9 mouse cellular contexts compared by ENCODE assay signal in the genomic region with DNA sequence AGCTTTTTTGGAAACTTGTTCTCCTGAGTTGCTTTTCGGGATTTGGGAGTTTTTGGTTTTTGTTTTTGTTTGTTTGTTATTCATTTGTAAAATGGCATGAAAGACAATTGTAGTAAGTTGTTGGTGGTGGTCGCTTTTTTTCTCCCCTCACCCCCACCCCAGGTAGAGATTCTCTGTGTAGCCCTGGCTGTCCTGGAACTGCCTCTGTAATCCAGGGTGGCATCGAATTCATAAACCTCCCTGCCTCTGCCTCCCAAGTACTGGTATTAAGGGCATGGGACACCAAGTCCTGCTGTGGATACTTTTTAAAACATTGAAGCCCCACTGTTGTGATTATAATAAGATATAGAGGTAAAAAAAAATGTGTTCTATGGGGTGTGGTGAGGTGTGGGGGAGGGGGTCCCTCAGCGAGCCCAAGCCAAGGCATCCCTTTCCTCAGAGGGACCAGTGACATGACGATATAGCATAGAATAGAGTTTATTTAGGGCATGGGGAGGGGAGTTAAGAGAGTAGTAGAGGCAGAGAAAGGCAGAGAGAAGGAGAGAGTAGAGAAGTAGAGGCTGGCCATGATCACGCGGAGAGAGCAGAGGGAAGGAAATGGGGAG. TPM values are rescaled to one million over a fixed set of nuclear protein-coding genes. Genes with fewer than 3 reads are reported as not detected.
DNase-seq lines count a peak whose midpoint lies in the region; ATAC-seq and TF ChIP-seq lines count a peak whose summit lies in the region.
"Had no signal": no experiment of that assay in that cellular context is flagged by ENCODE, and none has a peak within 500 bp of the region (broad histone marks: within the 10 kb centered on the region; RNA-seq: fewer than 3 reads in every experiment).

No protein-coding gene starts in this region.

- H3K4me1 ChIP-seq in heart, embryonic 10.5 days: peaks cover 4% of the 10 kb centered on the region; the same call in 1 of the 2 replicates
- H3K4me1 ChIP-seq in brown adipose tissue, adult 24 weeks (ENCODE audit: control insufficient read depth, insufficient read depth, insufficient read length, low read length): peaks cover 3% of the 10 kb centered on the region; the same call in 1 of the 2 replicates
- no peaks in the 10 kb centered on the region for H3K4me1 ChIP-seq in hindbrain, embryonic 11.5 days (replicated peaks; ENCODE audit: control insufficient read depth, insufficient read depth, low read length)
- H3K4me1 ChIP-seq in liver, postnatal 0 days (ENCODE audit: insufficient read depth): peaks cover 4% of the 10 kb centered on the region; the same call in 1 of the 2 replicates

- no peak for DNase-seq in heart, embryonic 10.5 days (ENCODE audit: low spot score)
- no peak for DNase-seq in heart, postnatal 14 days
- no peak for DNase-seq in hindbrain, embryonic 11.5 days (ENCODE audit: low spot score)
- DNase-seq in liver, postnatal 0 days: no peak
- no peak for DNase-seq in T-cell, adult 2 months (ENCODE audit: low spot score)
- no peak for DNase-seq in urinary bladder, postnatal 10 days (ENCODE audit: low spot score)
- DNase-seq in right cerebral cortex, postnatal 10 days (ENCODE audit: low spot score in 2 of 2): no peak

- ATAC-seq in hindbrain, embryonic 11.5 days (ENCODE audit: low FRiP score): peak; percentile 77
- ATAC-seq in liver, postnatal 0 days: no peak

- H3K36me3 ChIP-seq in heart, embryonic 10.5 days: peaks cover 26% of the 10 kb centered on the region
- 0 out of 2 replicates have a peak, but pooled peaks cover 3% of the 10 kb centered on the region for H3K36me3 ChIP-seq in hindbrain, embryonic 11.5 days (ENCODE audit: control insufficient read depth, insufficient read depth, low read length)
- H3K36me3 ChIP-seq in liver, postnatal 0 days (replicated peaks; ENCODE audit: insufficient read depth, low read length): no peaks in the 10 kb centered on the region

- H3K9ac ChIP-seq in hindbrain, embryonic 11.5 days (ENCODE audit: low read depth, low read length): no peak overlapping the region
- H3K9ac ChIP-seq in liver, postnatal 0 days (replicated peaks): no peak overlapping the region

- no peaks in the 10 kb centered on the region for H3K9me3 ChIP-seq in heart, embryonic 10.5 days
- H3K9me3 ChIP-seq in hindbrain, embryonic 11.5 days (ENCODE audit: control insufficient read depth, low read length): no peaks in the 10 kb centered on the region
- H3K9me3 ChIP-seq in liver, postnatal 0 days (ENCODE audit: low read length): no peaks in the 10 kb centered on the region

- 59% methylated on average over 7 of the region's 7 CpGs for WGBS in heart, embryonic 10.5 days
- WGBS in hindbrain, embryonic 11.5 days: 63% methylated on average over 7 of the region's 7 CpGs
- WGBS in liver, postnatal 0 days (ENCODE audit: insufficient replicate concordance): 53% methylated on average over 7 of the region's 7 CpGs

- peak overlapping the region; percentile 77 for H3K4me3 ChIP-seq in heart, embryonic 10.5 days
- peak overlapping the region; percentile 5; the same call in 1 of the 2 replicates for H3K4me3 ChIP-seq in brown adipose tissue, adult 24 weeks (ENCODE audit: insufficient read depth, low read depth, low read length)
- peak overlapping the region; percentile 44 for H3K4me3 ChIP-seq in hindbrain, embryonic 11.5 days (ENCODE audit: low read depth, low read length)
- peak overlapping the region; percentile 62 for H3K4me3 ChIP-seq in liver, postnatal 0 days (ENCODE audit: low read depth, low read length)

- intact Hi-C loops in heart, postnatal 14 days (cut with DNase I): loop anchor here (5.0 kb wide), 2 partner anchors 44 to 76 kb away; a partner anchor contains a TSS

- H3K27me3 ChIP-seq in heart, embryonic 10.5 days (ENCODE audit: insufficient read depth, poor library complexity, severe bottlenecking): no peaks in the 10 kb centered on the region
- no peaks in the 10 kb centered on the region for H3K27me3 ChIP-seq in hindbrain, embryonic 11.5 days (ENCODE audit: control insufficient read depth, insufficient read depth, low read length)
- H3K27me3 ChIP-seq in liver, postnatal 0 days (ENCODE audit: insufficient read depth, low read length): no peaks in the 10 kb centered on the region

- H3K4me2 ChIP-seq in hindbrain, embryonic 11.5 days (replicated peaks; ENCODE audit: low read depth, low read length): peak overlapping the region; percentile 53; the same call in 1 of the 2 replicates
- peak overlapping the region; percentile 66 for H3K4me2 ChIP-seq in liver, postnatal 0 days (ENCODE audit: low read depth, low read length)

- no peak for TF ChIP-seq EP300 in liver, postnatal 0 days (IDR thresholded peaks at IDR 0.05; ENCODE audit: low read depth)

- no peak overlapping the region; the same call in 1 of the 2 replicates for H3K27ac ChIP-seq in heart, embryonic 10.5 days
- no peak overlapping the region for H3K27ac ChIP-seq in brown adipose tissue, adult 24 weeks (replicated peaks; ENCODE audit: low read depth, low read length)
- H3K27ac ChIP-seq in hindbrain, embryonic 11.5 days (ENCODE audit: low read depth, low read length): no peak overlapping the region
- H3K27ac ChIP-seq in liver, postnatal 0 days (ENCODE audit: low read depth): no peak overlapping the region

- TF ChIP-seq CTCF in liver, postnatal 0 days (IDR thresholded peaks at IDR 0.05; ENCODE audit: low read depth): no peak

RNA-seq across cellular contexts. Expression of a gene that starts 2.9 kb away (rescaled TPM):
- polyA plus RNA-seq in heart, embryonic 10.5 days (2016; fragmentation: Nextera tagmentation; extraction: Ambion mirVana): 7.3 and 8.4 TPM in 2 replicates
- 1 to 10 TPM; 4.0 to 5.0 TPM for total RNA-seq in heart, postnatal 14 days (2021)
- 1.5 and 1.7 TPM in 2 replicates for polyA plus RNA-seq in brown adipose tissue, adult 24 weeks (2012; ENCODE audit: insufficient read depth, insufficient read length, missing spikeins)
- 9.5 and 11.0 TPM in 2 replicates for polyA plus RNA-seq in hindbrain, embryonic 11.5 days (2014; fragmentation: Nextera tagmentation; extraction: Ambion mirVana)
- 0.93 and 1.0 TPM in 2 replicates for polyA plus RNA-seq in liver, postnatal 0 days (2015; fragmentation: Nextera tagmentation; extraction: Ambion mirVana)

RNA-seq across cellular contexts. Expression of a gene that starts 29.0 kb away (rescaled TPM):
- polyA plus RNA-seq in heart, embryonic 10.5 days (2016; fragmentation: Nextera tagmentation; extraction: Ambion mirVana): 4.4 and 4.6 TPM in 2 replicates
- total RNA-seq in heart, postnatal 14 days (2021): 1 to 10 TPM; 1.9 to 2.1 TPM
- 0.46 TPM in 1 of 2 replicates, not detected in the other for polyA plus RNA-seq in brown adipose tissue, adult 24 weeks (2012; ENCODE audit: insufficient read depth, insufficient read length, missing spikeins)
- polyA plus RNA-seq in hindbrain, embryonic 11.5 days (2014; fragmentation: Nextera tagmentation; extraction: Ambion mirVana): 4.9 and 6.1 TPM in 2 replicates
- polyA plus RNA-seq in liver, postnatal 0 days (2015; fragmentation: Nextera tagmentation; extraction: Ambion mirVana): 0.40 and 0.65 TPM in 2 replicates

RNA-seq across cellular contexts. Expression of a gene that starts 33.5 kb away (rescaled TPM):
- 4.7 and 5.0 TPM in 2 replicates for polyA plus RNA-seq in heart, embryonic 10.5 days (2016; fragmentation: Nextera tagmentation; extraction: Ambion mirVana)
- total RNA-seq in heart, postnatal 14 days (2021): under 1 TPM; 0.12 to 0.15 TPM
- not detected in 2 replicates for polyA plus RNA-seq in brown adipose tissue, adult 24 weeks (2012; ENCODE audit: insufficient read depth, insufficient read length, missing spikeins)
- polyA plus RNA-seq in hindbrain, embryonic 11.5 days (2014; fragmentation: Nextera tagmentation; extraction: Ambion mirVana): 4.5 and 7.8 TPM in 2 replicates
- polyA plus RNA-seq in liver, postnatal 0 days (2015; fragmentation: Nextera tagmentation; extraction: Ambion mirVana): 0.13 and 0.19 TPM in 2 replicates
- total RNA-seq: gastrocnemius, postnatal 25 days had no signal

RNA-seq across cellular contexts. Expression of a gene that starts 46.2 kb away (rescaled TPM):
- 1.8 and 2.5 TPM in 2 replicates for polyA plus RNA-seq in heart, embryonic 10.5 days (2016; fragmentation: Nextera tagmentation; extraction: Ambion mirVana)
- total RNA-seq in heart, postnatal 14 days (2021): 1 to 10 TPM; 1.8 to 1.9 TPM
- 0.88 and 1.8 TPM in 2 replicates for polyA plus RNA-seq in brown adipose tissue, adult 24 weeks (2012; ENCODE audit: insufficient read depth, insufficient read length, missing spikeins)
- polyA plus RNA-seq in hindbrain, embryonic 11.5 days (2014; fragmentation: Nextera tagmentation; extraction: Ambion mirVana): 2.2 and 3.0 TPM in 2 replicates
- polyA plus RNA-seq in liver, postnatal 0 days (2015; fragmentation: Nextera tagmentation; extraction: Ambion mirVana): 0.31 and 0.79 TPM in 2 replicates

Comparison
In these comparisons a context has a peak if more than half of its experiments do, and no peak if none do; other contexts are left out.
1. H3K4me3 ChIP-seq: peak in every context shown above with its lines; median percentile 77 in heart, embryonic 10.5 days; 62 in liver, postnatal 0 days; 44 in hindbrain, embryonic 11.5 days; 5 in brown adipose tissue, adult 24 weeks.